Mouse (Mus musculus) CD8-positive naive resting alpha-beta T cell, adult 57 days (primary cell): ENCODE data around the gene Kif12. TPM values are rescaled to one million over a fixed set of nuclear protein-coding genes. Genes with fewer than 3 reads are reported as not detected.

Experiments
- total RNA-seq: library from RNA; stranded (reverse); gene quantifications from one replicate; pipeline ENCODE4 v1.2.4, GENCODE M21; 2023

Kif12 gene
- not detected for total RNA-seq

DNA sequence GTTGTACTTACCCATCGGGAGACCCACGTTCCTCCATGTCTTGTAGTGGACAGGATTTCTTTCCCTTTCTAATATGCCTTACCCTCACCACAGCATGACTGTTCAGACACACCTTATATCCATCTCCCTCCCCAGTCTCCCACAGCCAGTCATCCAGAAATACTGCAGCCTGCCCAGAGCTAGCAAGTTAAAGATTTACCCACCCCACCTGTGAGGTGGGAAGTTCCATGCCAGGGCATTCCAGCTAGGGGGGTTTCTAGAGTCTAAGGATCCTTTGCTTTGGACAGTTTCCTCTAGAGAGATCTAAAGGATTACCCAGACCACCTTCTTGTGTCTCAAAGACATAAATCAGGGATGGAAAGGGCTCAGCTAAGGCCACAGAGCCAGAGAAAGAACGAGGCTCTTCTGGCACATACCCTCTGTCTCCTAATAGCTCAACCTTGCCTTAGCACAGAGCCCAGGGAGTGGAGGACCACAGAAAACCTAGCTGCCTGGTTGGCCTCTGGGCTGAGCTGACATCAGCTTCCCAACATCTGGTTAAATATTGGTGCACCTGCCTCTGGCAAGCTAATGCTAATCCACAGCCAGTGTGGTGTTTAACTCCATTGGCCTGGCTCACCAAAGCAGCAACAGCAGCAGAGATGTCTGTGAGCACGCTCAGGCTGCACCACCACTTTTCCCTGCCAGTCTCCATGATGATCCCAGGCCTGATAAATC lies at the start of gene Kif12:
Gene Kif12, minus strand, starts transcription at position 163 of the 717 bp plus-strand sequence.

DNA sequence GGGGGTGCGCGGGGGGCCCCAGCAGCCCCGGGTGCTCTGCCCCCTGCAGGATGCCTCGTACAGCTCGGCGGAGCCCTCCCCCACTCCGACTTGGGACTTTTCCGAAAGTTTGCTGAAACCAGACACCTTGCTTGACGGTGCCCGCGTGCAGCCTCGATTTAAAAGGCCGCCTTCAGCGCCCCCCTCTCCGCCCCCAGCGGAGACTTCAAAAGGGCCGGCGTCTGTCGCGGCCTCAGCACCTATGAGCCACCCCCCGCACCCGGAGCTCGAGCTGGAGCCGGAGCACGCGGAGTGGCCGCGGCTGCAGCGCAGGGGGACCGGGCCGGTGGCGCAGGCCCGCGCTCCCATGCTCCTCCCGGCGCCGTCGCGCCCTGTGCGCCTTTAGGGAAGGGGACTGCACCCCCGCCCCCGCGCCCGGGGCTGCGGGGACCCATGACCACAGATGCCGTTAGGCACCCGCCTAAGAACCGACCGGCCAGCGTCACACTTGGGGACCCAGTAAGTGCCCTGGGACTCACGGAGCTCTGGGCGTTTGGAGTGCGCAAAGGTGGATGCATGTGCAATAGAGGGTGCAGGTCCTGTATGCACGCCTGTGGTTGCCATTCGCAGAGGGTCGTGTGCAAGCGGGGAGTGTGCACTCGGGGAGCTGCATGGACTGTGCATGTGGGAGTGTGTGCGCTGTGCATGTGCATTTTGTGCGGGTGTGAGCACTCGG lies 42.1 kb upstream of the Kif12 start, which contains the start of gene Col27a1:
Gene Col27a1, plus strand, starts transcription at position 98 of the 715 bp plus-strand sequence.

DNA sequence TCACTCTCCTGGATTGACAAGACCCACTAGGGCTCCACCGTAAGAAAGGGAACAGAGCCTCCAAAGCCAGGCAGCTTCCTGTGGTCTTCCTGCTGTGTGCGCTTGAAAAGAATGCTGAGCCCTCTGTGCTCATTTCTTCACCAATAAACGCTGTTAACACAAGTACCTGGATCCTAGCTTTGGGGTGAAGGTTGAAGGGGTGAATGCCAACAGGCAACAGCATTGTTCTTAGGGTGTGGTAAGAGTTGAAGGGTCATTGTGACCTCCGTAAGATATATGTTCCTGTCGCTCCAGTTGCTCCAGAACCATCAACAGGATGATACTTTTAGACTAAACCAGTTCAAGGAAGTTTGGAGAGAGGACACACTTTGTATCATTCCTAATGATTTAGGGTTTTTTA lies 17.2 kb downstream of the Kif12 start, which contains the start of gene Ambp:
Gene Ambp, minus strand, starts transcription at position 101 of the 400 bp plus-strand sequence.

Other genes with a start within 250 kb of the Kif12 start
- gene Zfp618, start 206.6 kb downstream of the Kif12 start, total RNA-seq, result not detected
- not detected for gene Ambp, start 17.3 kb downstream of the Kif12 start, total RNA-seq
- gene Col27a1, start 41.9 kb upstream of the Kif12 start, total RNA-seq, result 1.1 TPM
- not detected for gene Orm1, start 172.4 kb upstream of the Kif12 start, total RNA-seq
- not detected for gene Orm3, start 184.0 kb upstream of the Kif12 start, total RNA-seq
- gene Orm2, start 190.3 kb upstream of the Kif12 start, total RNA-seq, result not detected
- 274 TPM for gene Akna, start 231.2 kb upstream of the Kif12 start, total RNA-seq